Mouse (Mus musculus): ENCODE measurements at regions not wholly inside any gene's neighbourhood (a gene's known extent, or its start where the extent isn't known, plus 50 kb on each side); places are given as distances from the start of the nearest gene placed in this dataset.

- TF ChIP-seq GATA1 (IDR thresholded peaks at IDR 0.05; ENCODE audit: borderline replicate concordance, low read length) (no peak), FLI1 (IDR thresholded peaks at IDR 0.05; ENCODE audit: low read length) (no peak)
Measured at GRCm38 (mm10) chr14:62217971-62218370, 74.4 kb upstream of the Rnaseh2b start.

Measured in megakaryocyte, embryonic 14.5 days (primary cell).